Mouse (Mus musculus): ENCODE data around the gene Nav2. TPM values are rescaled to one million over a fixed set of nuclear protein-coding genes. Genes with fewer than 3 reads are reported as not detected.

The Nav2 gene
- polyA plus RNA-seq, 1 experiment from 2014 or later = 7.5 TPM

GRCm38 (mm10) chr7:49234288-49234687 lies 325.8 kb downstream of the Nav2 start:
- Histone ChIP-seq H3K9me3 (ENCODE audit: control insufficient read depth, low read length) (no peaks in the 10 kb centered on the region; the same call in 1 of the 2 replicates), H3K4me2 (ENCODE audit: low read depth, severe bottlenecking) (no peak overlapping the region), H3K27me3 (ENCODE audit: control insufficient read depth, insufficient read depth, low read length) (no peaks in the 10 kb centered on the region), H3K36me3 (ENCODE audit: control insufficient read depth, insufficient read depth, low read length) (no peaks in the 10 kb centered on the region), H3K4me1 (ENCODE audit: control insufficient read depth, insufficient read depth, low read length) (no peaks in the 10 kb centered on the region), H3K4me3 (ENCODE audit: low read depth, low read length) (no peak overlapping the region), H3K27ac (replicated peaks; ENCODE audit: low read depth, low read length) (no peak overlapping the region), H3K9ac (ENCODE audit: low read length) (no peak overlapping the region)
- no peak for ATAC-seq (ENCODE audit: insufficient number of reproducible peaks, low FRiP score, low TSS enrichment, low read depth)
- no peak for DNase-seq (ENCODE audit: low spot score)
- WGBS = 65% methylated on average over 8 of the region's 8 CpGs

- Histone ChIP-seq H3K4me2 (ENCODE audit: low read depth, severe bottlenecking) (no peak overlapping the region), H3K27me3 (ENCODE audit: control insufficient read depth, insufficient read depth, low read length) (no peaks in the 10 kb centered on the region), H3K36me3 (ENCODE audit: control insufficient read depth, insufficient read depth, low read length) (no peaks in the 10 kb centered on the region), H3K9ac (ENCODE audit: low read length) (no peak overlapping the region), H3K4me1 (ENCODE audit: control insufficient read depth, insufficient read depth, low read length) (no peaks in the 10 kb centered on the region), H3K4me3 (ENCODE audit: low read depth, low read length) (no peak overlapping the region), H3K27ac (replicated peaks; ENCODE audit: low read depth, low read length) (no peak overlapping the region), H3K9me3 (ENCODE audit: control insufficient read depth, low read length) (no peaks in the 10 kb centered on the region; the same call in 1 of the 2 replicates)
- DNase-seq (ENCODE audit: low spot score) = no peak
- ATAC-seq (ENCODE audit: insufficient number of reproducible peaks, low FRiP score, low TSS enrichment, low read depth) = no peak
- 83% methylated on average over 9 of the region's 9 CpGs for WGBS
These were observed 326.8 kb downstream of the Nav2 start for GRCm38 (mm10) chr7:49235271-49235681.

GRCm38 (mm10) chr7:49235821-49236220 lies 327.3 kb downstream of the Nav2 start:
- H3K9ac ChIP-seq (ENCODE audit: low read length) = no peak overlapping the region
- no peak for ATAC-seq (ENCODE audit: insufficient number of reproducible peaks, low FRiP score, low TSS enrichment, low read depth)
- H3K27me3 ChIP-seq (ENCODE audit: control insufficient read depth, insufficient read depth, low read length) = no peaks in the 10 kb centered on the region
- H3K4me3 ChIP-seq (ENCODE audit: low read depth, low read length) = no peak overlapping the region
- H3K36me3 ChIP-seq (ENCODE audit: control insufficient read depth, insufficient read depth, low read length) = no peaks in the 10 kb centered on the region
- H3K9me3 ChIP-seq (ENCODE audit: control insufficient read depth, low read length) = no peaks in the 10 kb centered on the region; the same call in 1 of the 2 replicates
- H3K4me2 ChIP-seq (ENCODE audit: low read depth, severe bottlenecking) = no peak overlapping the region
- H3K27ac ChIP-seq (replicated peaks; ENCODE audit: low read depth, low read length) = no peak overlapping the region
- 77% methylated on average over 3 of the region's 3 CpGs for WGBS
- no peaks in the 10 kb centered on the region for H3K4me1 ChIP-seq (ENCODE audit: control insufficient read depth, insufficient read depth, low read length)
- DNase-seq (ENCODE audit: low spot score) = no peak

DNA sequence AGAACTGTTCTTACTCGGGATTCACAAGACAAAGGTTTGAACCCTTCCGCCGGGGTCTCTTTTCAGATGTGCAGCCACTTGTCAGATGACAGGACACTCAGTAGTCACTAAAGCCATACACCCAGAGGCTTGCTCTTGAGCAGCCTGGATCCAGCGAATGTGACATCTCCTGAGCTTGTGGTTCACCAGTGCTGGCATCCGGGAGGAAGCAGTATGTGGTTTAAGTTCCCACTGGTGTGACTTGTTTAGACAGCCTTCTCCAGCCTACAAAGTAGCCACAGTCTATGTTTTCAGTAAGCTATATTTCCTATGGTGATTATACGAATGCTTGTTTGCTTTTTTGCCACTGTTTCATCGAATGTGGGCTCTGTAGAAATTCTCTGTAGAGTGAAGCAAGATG lies 331.9 kb downstream of the Nav2 start:
- WGBS = 86% methylated on average over 7 of the region's 7 CpGs
- H3K4me3 ChIP-seq (ENCODE audit: low read depth, low read length) = no peak overlapping the region
- no peaks in the 10 kb centered on the region; the same call in 1 of the 2 replicates for H3K9me3 ChIP-seq (ENCODE audit: control insufficient read depth, low read length)
- no peak for ATAC-seq (ENCODE audit: insufficient number of reproducible peaks, low FRiP score, low TSS enrichment, low read depth)
- H3K4me1 ChIP-seq (ENCODE audit: control insufficient read depth, insufficient read depth, low read length) = no peaks in the 10 kb centered on the region
- no peak for DNase-seq (ENCODE audit: low spot score)
- no peak overlapping the region for H3K4me2 ChIP-seq (ENCODE audit: low read depth, severe bottlenecking)
- no peaks in the 10 kb centered on the region for H3K36me3 ChIP-seq (ENCODE audit: control insufficient read depth, insufficient read depth, low read length)
- H3K9ac ChIP-seq (ENCODE audit: low read length) = no peak overlapping the region
- no peak overlapping the region for H3K27ac ChIP-seq (replicated peaks; ENCODE audit: low read depth, low read length)
- H3K27me3 ChIP-seq (ENCODE audit: control insufficient read depth, insufficient read depth, low read length) = no peaks in the 10 kb centered on the region

GRCm38 (mm10) chr7:49241229-49241751 lies 332.8 kb downstream of the Nav2 start:
- H3K9ac ChIP-seq (ENCODE audit: low read length) = no peak overlapping the region

DNA sequence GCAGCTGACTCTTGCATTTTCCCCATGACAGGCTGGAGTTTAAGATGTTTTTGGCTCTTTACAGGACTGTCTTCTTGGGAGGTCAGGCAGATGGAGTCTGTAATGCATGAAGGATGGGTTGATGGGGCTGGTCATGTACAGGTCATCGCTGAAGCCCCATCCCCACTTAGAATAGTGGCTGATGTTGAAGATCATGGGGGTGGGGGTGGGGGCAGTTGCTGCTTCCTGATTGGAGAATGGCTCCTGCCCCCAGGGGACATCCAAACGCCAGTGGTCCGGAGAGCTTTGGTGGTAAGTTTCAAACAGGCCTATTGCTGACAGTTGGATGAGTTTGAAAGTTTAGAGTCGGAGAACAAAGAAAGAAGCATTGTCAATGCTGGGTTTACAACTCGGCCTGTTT lies 333.7 kb downstream of the Nav2 start:
- H3K27ac ChIP-seq (replicated peaks; ENCODE audit: low read depth, low read length) = no peak overlapping the region
- H3K4me2 ChIP-seq (ENCODE audit: low read depth, severe bottlenecking) = no peak overlapping the region
- peaks cover 12% of the 10 kb centered on the region for H3K27me3 ChIP-seq (ENCODE audit: control insufficient read depth, insufficient read depth, low read length)
- 53% methylated on average over 5 of the region's 5 CpGs for WGBS
- no peaks in the 10 kb centered on the region for H3K36me3 ChIP-seq (ENCODE audit: control insufficient read depth, insufficient read depth, low read length)
- peaks cover 6% of the 10 kb centered on the region; the same call in 1 of the 2 replicates for H3K4me1 ChIP-seq (ENCODE audit: control insufficient read depth, insufficient read depth, low read length)
- no peaks in the 10 kb centered on the region for H3K9me3 ChIP-seq (ENCODE audit: control insufficient read depth, low read length)
- H3K4me3 ChIP-seq (ENCODE audit: low read depth, low read length) = no peak overlapping the region
- no peak overlapping the region for H3K9ac ChIP-seq (ENCODE audit: low read length)
- DNase-seq (ENCODE audit: low spot score) (no peak), ATAC-seq (ENCODE audit: insufficient number of reproducible peaks, low FRiP score, low TSS enrichment, low read depth) (no peak)

More at GRCm38 (mm10) chr7:49241229-49241751, 332.8 kb downstream of the Nav2 start:
- no peaks in the 10 kb centered on the region; the same call in 1 of the 2 replicates for H3K9me3 ChIP-seq (ENCODE audit: control insufficient read depth, low read length)
- no peaks in the 10 kb centered on the region for H3K4me1 ChIP-seq (ENCODE audit: control insufficient read depth, insufficient read depth, low read length)
- H3K36me3 ChIP-seq (ENCODE audit: control insufficient read depth, insufficient read depth, low read length) = no peaks in the 10 kb centered on the region
- ATAC-seq (ENCODE audit: insufficient number of reproducible peaks, low FRiP score, low TSS enrichment, low read depth) (no peak), DNase-seq (ENCODE audit: low spot score) (no peak)
- H3K4me3 ChIP-seq (ENCODE audit: low read depth, low read length) = no peak overlapping the region
- H3K27ac ChIP-seq (replicated peaks; ENCODE audit: low read depth, low read length) = no peak overlapping the region
- H3K4me2 ChIP-seq (ENCODE audit: low read depth, severe bottlenecking) = no peak overlapping the region
- WGBS = 70% methylated on average over 3 of the region's 3 CpGs
- H3K27me3 ChIP-seq (ENCODE audit: control insufficient read depth, insufficient read depth, low read length) = peaks cover 3% of the 10 kb centered on the region

- Histone ChIP-seq H3K27me3 (ENCODE audit: control insufficient read depth, insufficient read depth, low read length) (peaks cover 20% of the 10 kb centered on the region), H3K4me3 (ENCODE audit: low read depth, low read length) (no peak overlapping the region), H3K9me3 (ENCODE audit: control insufficient read depth, low read length) (no peaks in the 10 kb centered on the region), H3K9ac (ENCODE audit: low read length) (no peak overlapping the region), H3K36me3 (ENCODE audit: control insufficient read depth, insufficient read depth, low read length) (no peaks in the 10 kb centered on the region), H3K4me2 (ENCODE audit: low read depth, severe bottlenecking) (no peak overlapping the region), H3K27ac (replicated peaks; ENCODE audit: low read depth, low read length) (no peak overlapping the region), H3K4me1 (ENCODE audit: control insufficient read depth, insufficient read depth, low read length) (peaks cover 6% of the 10 kb centered on the region; the same call in 1 of the 2 replicates)
- ATAC-seq (ENCODE audit: insufficient number of reproducible peaks, low FRiP score, low TSS enrichment, low read depth) (no peak), DNase-seq (ENCODE audit: low spot score) (no peak)
- 88% methylated on average over 4 of the region's 4 CpGs for WGBS
These were observed 334.6 kb downstream of the Nav2 start for GRCm38 (mm10) chr7:49243079-49243478.

DNA sequence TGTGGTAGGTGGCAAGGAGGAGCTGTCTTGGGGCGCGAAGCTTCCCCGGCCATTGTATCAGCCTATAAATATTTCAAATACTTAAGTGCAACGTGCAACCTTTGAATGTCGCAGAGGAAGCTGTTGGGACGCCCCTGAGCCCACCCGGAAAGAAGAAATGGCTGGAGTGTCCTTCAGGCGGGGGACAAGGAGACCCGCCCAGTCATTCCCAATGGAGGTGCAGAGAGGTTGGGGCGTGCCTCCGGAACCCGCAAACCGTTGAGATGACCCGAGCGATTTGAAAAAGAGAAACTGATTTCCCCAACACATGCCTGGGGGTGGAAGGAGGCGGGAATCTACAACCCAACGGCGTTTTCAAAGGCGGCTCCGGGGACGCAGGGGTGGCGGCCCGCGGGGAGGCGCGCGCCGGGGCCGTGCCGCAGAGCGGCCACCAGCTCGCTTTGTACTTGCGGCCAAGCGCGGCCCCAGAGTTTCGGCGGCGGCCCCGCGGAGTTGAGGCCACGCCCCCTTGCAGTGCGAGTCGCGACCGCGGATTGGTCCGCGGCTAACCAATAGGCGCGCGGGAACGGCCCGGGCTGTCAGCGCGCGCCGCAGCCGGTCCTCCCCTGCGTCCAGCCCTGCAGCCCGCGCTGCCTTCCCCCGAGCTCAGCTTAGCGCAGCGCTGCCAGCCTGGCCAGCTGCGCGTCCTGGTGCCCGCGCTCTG lies 337.2 kb downstream of the Nav2 start:
- H3K27ac ChIP-seq (replicated peaks; ENCODE audit: low read depth, low read length) = no peak overlapping the region
- H3K27me3 ChIP-seq (ENCODE audit: control insufficient read depth, insufficient read depth, low read length) = peaks cover 32% of the 10 kb centered on the region
- under 1% methylated on average over 68 of the region's 68 CpGs for WGBS
- peak overlapping the region; percentile 46 for H3K4me3 ChIP-seq (ENCODE audit: low read depth, low read length)
- H3K4me2 ChIP-seq (ENCODE audit: low read depth, severe bottlenecking) = peak overlapping the region; percentile 99
- H3K4me1 ChIP-seq (ENCODE audit: control insufficient read depth, insufficient read depth, low read length) = peaks cover 6% of the 10 kb centered on the region; the same call in 1 of the 2 replicates
- no peaks in the 10 kb centered on the region for H3K36me3 ChIP-seq (ENCODE audit: control insufficient read depth, insufficient read depth, low read length)
- peak overlapping the region; percentile 68 for H3K9ac ChIP-seq (ENCODE audit: low read length)
- peak; percentile 92 for ATAC-seq (ENCODE audit: insufficient number of reproducible peaks, low FRiP score, low TSS enrichment, low read depth)
- no peaks in the 10 kb centered on the region for H3K9me3 ChIP-seq (ENCODE audit: control insufficient read depth, low read length)
- peak; percentile 93 for DNase-seq (ENCODE audit: low spot score)
